ENCODE assay signal across 7 mouse cellular contexts in the genomic region with DNA sequence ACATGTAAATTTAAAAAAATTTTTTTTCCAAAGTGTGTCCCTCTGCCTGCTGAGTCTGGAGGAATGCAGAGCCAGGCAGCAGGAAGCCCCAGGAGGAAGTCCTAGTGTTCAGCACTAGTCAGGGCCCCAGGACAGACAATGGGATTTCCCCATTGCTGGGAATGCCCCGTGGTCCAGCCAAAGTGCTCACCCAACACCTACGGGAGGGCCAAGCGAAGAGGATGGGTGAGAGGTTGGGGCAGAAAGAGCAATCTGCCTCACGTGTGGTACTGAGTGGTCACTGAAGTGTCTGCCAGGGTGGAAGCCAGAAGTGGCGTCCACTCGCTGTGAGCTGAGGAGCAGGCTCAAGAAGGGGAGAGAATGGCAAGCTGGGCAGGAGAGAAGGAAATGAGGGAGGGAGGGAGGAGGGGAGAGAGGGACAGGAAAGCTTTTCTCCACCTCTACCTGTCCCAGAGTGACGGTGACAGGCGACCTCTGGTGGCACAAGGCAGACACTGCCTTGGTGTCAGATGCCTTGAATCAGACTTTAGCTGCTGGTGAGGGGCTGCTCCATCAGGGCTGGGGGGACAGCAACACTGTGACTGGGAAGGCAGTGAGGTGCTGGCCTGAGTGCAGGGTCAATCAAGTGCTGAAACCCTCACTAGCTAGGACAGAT. TPM values are rescaled to one million over a fixed set of nuclear protein-coding genes. Genes with fewer than 3 reads are reported as not detected.
DNase-seq lines count a peak whose midpoint lies in the region; ATAC-seq and TF ChIP-seq lines count a peak whose summit lies in the region.

No protein-coding gene starts in this region.

- TF ChIP-seq EP300 in ES-Bruce4 (IDR thresholded peaks at IDR 0.05; ENCODE audit: insufficient read depth, low read depth, low read length): no peak

- no peaks in the 10 kb centered on the region for H3K4me1 ChIP-seq in ES-Bruce4 (ENCODE audit: control insufficient read depth, insufficient read depth, low read length)
- peaks cover 7% of the 10 kb centered on the region for H3K4me1 ChIP-seq in embryonic facial prominence, embryonic 12.5 days

- TF ChIP-seq CTCF in ES-Bruce4 (IDR thresholded peaks at IDR 0.05; ENCODE audit: low read depth, low read length): peak; percentile 99

- DNase-seq in adrenal gland, adult 2 months: peak; percentile 43
- DNase-seq in layer of hippocampus, adult 18-20 months (ENCODE audit: low spot score in 2 of 2): peak; percentile 25 to 70
- peak; percentile 53 for DNase-seq in lung, postnatal 14 days
- DNase-seq in retina, postnatal 7 days (ENCODE audit: low read depth, low spot score): peak; percentile 47

- ATAC-seq in embryonic facial prominence, embryonic 12.5 days (ENCODE audit: insufficient number of reproducible peaks, insufficient read depth, low FRiP score, low TSS enrichment): peak; percentile 44; the same call in 1 of the 2 replicates
- ATAC-seq in hematopoietic stem cell, adult 5-6 weeks (replicated peaks in 1 of 2; ENCODE audit: insufficient read depth in 1 of 2, low FRiP score in 2 of 2, low TSS enrichment in 1 of 2, low read depth in 1 of 2, poor library complexity in 2 of 2, severe bottlenecking in 2 of 2): peak; percentile 52 to 73

- no peaks in the 10 kb centered on the region for H3K9me3 ChIP-seq in ES-Bruce4 (replicated peaks; ENCODE audit: control insufficient read depth, insufficient read depth, low read length, poor library complexity, severe bottlenecking)
- H3K9me3 ChIP-seq in embryonic facial prominence, embryonic 12.5 days: no peaks in the 10 kb centered on the region

- WGBS in embryonic facial prominence, embryonic 12.5 days: 27% methylated on average over 8 of the region's 8 CpGs

- no peak overlapping the region for H3K9ac ChIP-seq in ES-Bruce4 (ENCODE audit: low read depth, poor library complexity, severe bottlenecking)
- H3K9ac ChIP-seq in embryonic facial prominence, embryonic 12.5 days: no peak overlapping the region

- H3K27me3 ChIP-seq in ES-Bruce4 (ENCODE audit: control insufficient read depth, insufficient read depth, low read length, poor library complexity, severe bottlenecking): no peaks in the 10 kb centered on the region
- H3K27me3 ChIP-seq in embryonic facial prominence, embryonic 12.5 days: no peaks in the 10 kb centered on the region

- no peak for TF ChIP-seq POLR2A in ES-Bruce4 (IDR thresholded peaks at IDR 0.05; ENCODE audit: insufficient read depth, low read length)

- peaks cover 14% of the 10 kb centered on the region for H3K36me3 ChIP-seq in ES-Bruce4 (ENCODE audit: control insufficient read depth, insufficient read depth, low read length, poor library complexity, severe bottlenecking)
- peaks cover 30% of the 10 kb centered on the region for H3K36me3 ChIP-seq in embryonic facial prominence, embryonic 12.5 days

- H3K4me2 ChIP-seq in embryonic facial prominence, embryonic 12.5 days (replicated peaks): no peak overlapping the region

- H3K27ac ChIP-seq in ES-Bruce4 (ENCODE audit: insufficient read depth, low read length): no peak overlapping the region
- H3K27ac ChIP-seq in embryonic facial prominence, embryonic 12.5 days: no peak overlapping the region

- no peak overlapping the region for H3K4me3 ChIP-seq in ES-Bruce4 (ENCODE audit: low read depth, low read length)
- H3K4me3 ChIP-seq in embryonic facial prominence, embryonic 12.5 days: no peak overlapping the region

RNA-seq across cellular contexts. Expression of a gene that starts 6.1 kb away (rescaled TPM):
- polyA plus RNA-seq in ES-Bruce4 (2011; ENCODE audit: insufficient read depth, insufficient read length, low read depth, missing spikeins): 10.7 and 11.8 TPM in 2 replicates
- 10 to 100 TPM; 10.4 to 12.7 TPM for total RNA-seq in adrenal gland, adult 2 months (2021)
- polyA plus RNA-seq in adrenal gland, adult 2 months (2012; rRNA removed): 20.3 and 20.8 TPM in 2 replicates
- polyA plus RNA-seq in embryonic facial prominence, embryonic 12.5 days (2016; fragmentation: Nextera tagmentation; extraction: Ambion mirVana): 54.0 and 54.3 TPM in 2 replicates
- 8.0 and 13.8 TPM in 2 replicates for total RNA-seq in hematopoietic stem cell, adult 5-6 weeks (2017)
- 10 to 100 TPM; 19.2 to 21.7 TPM for total RNA-seq in layer of hippocampus, adult 18-20 months (2021)

RNA-seq across cellular contexts. Expression of a gene that starts 14.0 kb away (rescaled TPM):
- not detected in 2 replicates for polyA plus RNA-seq in ES-Bruce4 (2011; ENCODE audit: insufficient read depth, insufficient read length, low read depth, missing spikeins)
- total RNA-seq in adrenal gland, adult 2 months (2021): 1 to 10 TPM in 1 of 2 experiments, under 1 TPM in 1; 0.97 to 2.3 TPM
- 2.4 and 2.8 TPM in 2 replicates for polyA plus RNA-seq in adrenal gland, adult 2 months (2012; rRNA removed)
- 0.10 and 0.24 TPM in 2 replicates for polyA plus RNA-seq in embryonic facial prominence, embryonic 12.5 days (2016; fragmentation: Nextera tagmentation; extraction: Ambion mirVana)
- not detected in 2 replicates for total RNA-seq in hematopoietic stem cell, adult 5-6 weeks (2017)
- 1 to 10 TPM; 7.2 to 9.3 TPM for total RNA-seq in layer of hippocampus, adult 18-20 months (2021)

RNA-seq across cellular contexts. Expression of a gene that starts 16.6 kb away (rescaled TPM):
- 0.22 and 0.52 TPM in 2 replicates for polyA plus RNA-seq in ES-Bruce4 (2011; ENCODE audit: insufficient read depth, insufficient read length, low read depth, missing spikeins)
- 1 to 10 TPM in 1 of 2 experiments, under 1 TPM in 1; 0.35 to 1.2 TPM for total RNA-seq in adrenal gland, adult 2 months (2021)
- 1.5 and 1.8 TPM in 2 replicates for polyA plus RNA-seq in adrenal gland, adult 2 months (2012; rRNA removed)
- polyA plus RNA-seq in embryonic facial prominence, embryonic 12.5 days (2016; fragmentation: Nextera tagmentation; extraction: Ambion mirVana): 10.2 TPM in 2 replicates
- total RNA-seq in hematopoietic stem cell, adult 5-6 weeks (2017): 0.84 and 3.1 TPM in 2 replicates
- total RNA-seq in layer of hippocampus, adult 18-20 months (2021): 1 to 10 TPM in 1 of 2 experiments, under 1 TPM in 1; 0.99 to 1.5 TPM
